Mouse (Mus musculus): ENCODE data around the gene Zfp653.

Zfp653 gene

GRCm38 (mm10) chr9:22051161-22051957, 19.8 kb downstream of the Zfp653 start:
- Histone ChIP-seq H3K4me3 (replicated peaks; ENCODE audit: low read length) (peak overlapping the region; percentile 87), H3K36me3 (ENCODE audit: insufficient read depth, low read length) (0 out of 2 replicates have a peak, but pooled peaks cover 3% of the 10 kb centered on the region)
- TF ChIP-seq CTCF (conservative IDR thresholded peaks at IDR 0.05; ENCODE audit: low read length) (no peak), NANOG (IDR thresholded peaks at IDR 0.05; ENCODE audit: borderline replicate concordance, low read length) (no peak), POU5F1 (IDR thresholded peaks at IDR 0.05; ENCODE audit: borderline replicate concordance, low read length) (no peak)

GRCm38 (mm10) chr9:22050351-22050889, 20.8 kb downstream of the Zfp653 start:
- TF ChIP-seq CTCF (conservative IDR thresholded peaks at IDR 0.05; ENCODE audit: low read length) (no peak), NANOG (IDR thresholded peaks at IDR 0.05; ENCODE audit: borderline replicate concordance, low read length) (no peak), POU5F1 (IDR thresholded peaks at IDR 0.05; ENCODE audit: borderline replicate concordance, low read length) (no peak)
- no peaks in the 10 kb centered on the region for H3K9me3 ChIP-seq (ENCODE audit: low read length)
- H3K4me3 ChIP-seq (replicated peaks; ENCODE audit: low read length), result peak overlapping the region; percentile 87
- H3K36me3 ChIP-seq (ENCODE audit: insufficient read depth, low read length), result no peaks in the 10 kb centered on the region
- H3K27me3 ChIP-seq (ENCODE audit: insufficient read depth, low read length), result peaks cover 26% of the 10 kb centered on the region
- H3K4me1 ChIP-seq (replicated peaks; ENCODE audit: low read depth, low read length), result peaks cover 62% of the 10 kb centered on the region

More at GRCm38 (mm10) chr9:22051161-22051957, 19.8 kb downstream of the Zfp653 start:
- H3K4me1 ChIP-seq (replicated peaks; ENCODE audit: low read depth, low read length), result peaks cover 70% of the 10 kb centered on the region
- H3K9me3 ChIP-seq (ENCODE audit: low read length), result no peaks in the 10 kb centered on the region
- H3K27me3 ChIP-seq (ENCODE audit: insufficient read depth, low read length), result peaks cover 35% of the 10 kb centered on the region

GRCm38 (mm10) chr9:22049721-22050270, 21.4 kb downstream of the Zfp653 start:
- Histone ChIP-seq H3K4me3 (replicated peaks; ENCODE audit: low read length) (peak overlapping the region; percentile 87), H3K27me3 (ENCODE audit: insufficient read depth, low read length) (peaks cover 20% of the 10 kb centered on the region), H3K9me3 (ENCODE audit: low read length) (no peaks in the 10 kb centered on the region), H3K4me1 (replicated peaks; ENCODE audit: low read depth, low read length) (peaks cover 62% of the 10 kb centered on the region), H3K36me3 (ENCODE audit: insufficient read depth, low read length) (no peaks in the 10 kb centered on the region)
- TF ChIP-seq CTCF (conservative IDR thresholded peaks at IDR 0.05; ENCODE audit: low read length) (no peak), NANOG (IDR thresholded peaks at IDR 0.05; ENCODE audit: borderline replicate concordance, low read length) (no peak)

GRCm38 (mm10) chr9:22049315-22049714, 21.9 kb downstream of the Zfp653 start:
- Histone ChIP-seq H3K4me1 (replicated peaks; ENCODE audit: low read depth, low read length) (peaks cover 62% of the 10 kb centered on the region), H3K36me3 (ENCODE audit: insufficient read depth, low read length) (no peaks in the 10 kb centered on the region), H3K4me3 (replicated peaks; ENCODE audit: low read length) (peak overlapping the region; percentile 87), H3K27me3 (ENCODE audit: insufficient read depth, low read length) (peaks cover 20% of the 10 kb centered on the region), H3K9me3 (ENCODE audit: low read length) (no peaks in the 10 kb centered on the region)
- TF ChIP-seq NANOG (IDR thresholded peaks at IDR 0.05; ENCODE audit: borderline replicate concordance, low read length), result no peak
- no peak for TF ChIP-seq POU5F1 (IDR thresholded peaks at IDR 0.05; ENCODE audit: borderline replicate concordance, low read length)
- no peak for TF ChIP-seq CTCF (conservative IDR thresholded peaks at IDR 0.05; ENCODE audit: low read length)

GRCm38 (mm10) chr9:22047329-22047728, 23.8 kb downstream of the Zfp653 start:
- TF ChIP-seq CTCF (conservative IDR thresholded peaks at IDR 0.05; ENCODE audit: low read length) (no peak), POU5F1 (IDR thresholded peaks at IDR 0.05; ENCODE audit: borderline replicate concordance, low read length) (no peak), NANOG (IDR thresholded peaks at IDR 0.05; ENCODE audit: borderline replicate concordance, low read length) (no peak)
- Histone ChIP-seq H3K9me3 (ENCODE audit: low read length) (no peaks in the 10 kb centered on the region), H3K27me3 (ENCODE audit: insufficient read depth, low read length) (peaks cover 12% of the 10 kb centered on the region), H3K36me3 (ENCODE audit: insufficient read depth, low read length) (no peaks in the 10 kb centered on the region), H3K4me3 (replicated peaks; ENCODE audit: low read length) (no peak overlapping the region), H3K4me1 (replicated peaks; ENCODE audit: low read depth, low read length) (peaks cover 73% of the 10 kb centered on the region)

GRCm38 (mm10) chr9:22041832-22042231, 29.3 kb downstream of the Zfp653 start:
- H3K36me3 ChIP-seq (ENCODE audit: insufficient read depth, low read length), result no peaks in the 10 kb centered on the region
- H3K9me3 ChIP-seq (ENCODE audit: low read length), result no peaks in the 10 kb centered on the region
- TF ChIP-seq POU5F1 (IDR thresholded peaks at IDR 0.05; ENCODE audit: borderline replicate concordance, low read length) (no peak), CTCF (conservative IDR thresholded peaks at IDR 0.05; ENCODE audit: low read length) (no peak), NANOG (IDR thresholded peaks at IDR 0.05; ENCODE audit: borderline replicate concordance, low read length) (no peak)
- H3K4me1 ChIP-seq (replicated peaks; ENCODE audit: low read depth, low read length), result peaks cover 61% of the 10 kb centered on the region
- H3K4me3 ChIP-seq (replicated peaks; ENCODE audit: low read length), result no peak overlapping the region
- no peaks in the 10 kb centered on the region for H3K27me3 ChIP-seq (ENCODE audit: insufficient read depth, low read length)

- H3K36me3 ChIP-seq (ENCODE audit: insufficient read depth, low read length), result peaks cover 13% of the 10 kb centered on the region
- H3K27me3 ChIP-seq (ENCODE audit: insufficient read depth, low read length), result no peaks in the 10 kb centered on the region
- no peaks in the 10 kb centered on the region for H3K9me3 ChIP-seq (ENCODE audit: low read length)
- TF ChIP-seq POU5F1 (IDR thresholded peaks at IDR 0.05; ENCODE audit: borderline replicate concordance, low read length), result no peak
- no peak for TF ChIP-seq CTCF (conservative IDR thresholded peaks at IDR 0.05; ENCODE audit: low read length)
- TF ChIP-seq NANOG (IDR thresholded peaks at IDR 0.05; ENCODE audit: borderline replicate concordance, low read length), result no peak
- H3K4me1 ChIP-seq (replicated peaks; ENCODE audit: low read depth, low read length), result peaks cover 67% of the 10 kb centered on the region
- no peak overlapping the region for H3K4me3 ChIP-seq (replicated peaks; ENCODE audit: low read length)
These were observed 33.4 kb downstream of the Zfp653 start for GRCm38 (mm10) chr9:22037826-22038225.

GRCm38 (mm10) chr9:22035300-22036044, 35.7 kb downstream of the Zfp653 start:
- H3K4me1 ChIP-seq (replicated peaks; ENCODE audit: low read depth, low read length), result peaks cover 54% of the 10 kb centered on the region

More at GRCm38 (mm10) chr9:22035300-22036044, 35.7 kb downstream of the Zfp653 start:
- TF ChIP-seq POU5F1 (IDR thresholded peaks at IDR 0.05; ENCODE audit: borderline replicate concordance, low read length) (no peak), NANOG (IDR thresholded peaks at IDR 0.05; ENCODE audit: borderline replicate concordance, low read length) (no peak), CTCF (conservative IDR thresholded peaks at IDR 0.05; ENCODE audit: low read length) (no peak)
- Histone ChIP-seq H3K36me3 (ENCODE audit: insufficient read depth, low read length) (peaks cover 25% of the 10 kb centered on the region), H3K4me3 (replicated peaks; ENCODE audit: low read length) (no peak overlapping the region; the same call in 1 of the 2 replicates), H3K9me3 (ENCODE audit: low read length) (no peaks in the 10 kb centered on the region), H3K27me3 (ENCODE audit: insufficient read depth, low read length) (no peaks in the 10 kb centered on the region)

Measured in E14TG2a.4 (cell line).